Mouse (Mus musculus) heart, embryonic 16.5 days (tissue): ENCODE results near the gene Dync1h1. TPM values are rescaled to one million over a fixed set of nuclear protein-coding genes. Genes with fewer than 3 reads are reported as not detected.

Source experiments
- ATAC-seq: fragments of 200-750 bp; cut with Nextera tagmentation; replicated peaks from 2 replicates; pipeline ENCODE4 v1.8.0; 2017; ENCODE audit warnings: moderate number of reproducible peaks; ENCODE audit not compliant: insufficient read depth, low FRiP score; ENCODE audit errors: extremely low read depth
- H3K27ac ChIP-seq: fragments of 300-500 bp; sonication (generic); 2 replicates; pipeline ENCODE4 v1.5.1; 2014; ENCODE audit warnings: mild to moderate bottlenecking, low read length, control low read depth, moderate library complexity
- H3K27me3 ChIP-seq: fragments of 300-500 bp; sonication (generic); 2 replicates; pipeline ENCODE4 v1.6.1; 2014; ENCODE audit warnings: low read length, mixed read lengths; ENCODE audit not compliant: control insufficient read depth, insufficient read depth
- H3K36me3 ChIP-seq: fragments of 300-500 bp; sonication (generic); 2 replicates; pipeline ENCODE4 v1.6.1; 2014; ENCODE audit not compliant: control insufficient read depth, insufficient read depth
- H3K4me1 ChIP-seq: fragments of 300-500 bp; sonication (generic); 2 replicates; pipeline ENCODE4 v1.6.1; 2014; ENCODE audit warnings: low read length, mixed read lengths; ENCODE audit not compliant: control insufficient read depth, insufficient read depth
- H3K4me2 ChIP-seq: fragments of 300-500 bp; sonication (generic); 2 replicates; pipeline ENCODE4 v1.6.1; 2014; ENCODE audit warnings: low read depth, mild to moderate bottlenecking, control low read depth, low read length
- H3K4me3 ChIP-seq: fragments of 300-500 bp; sonication (generic); 2 replicates; pipeline ENCODE4 v1.5.1; 2014; ENCODE audit warnings: mild to moderate bottlenecking, control low read depth, low read length
- H3K9ac ChIP-seq: fragments of 300-500 bp; sonication (generic); 2 replicates; pipeline ENCODE4 v1.6.1; 2014; ENCODE audit warnings: low read length, control low read depth
- H3K9me3 ChIP-seq: fragments of 300-500 bp; sonication (generic); replicated peaks from 2 replicates; pipeline ENCODE4 v1.6.1; 2016; ENCODE audit warnings: low read length; ENCODE audit not compliant: control insufficient read depth
- WGBS: fragments of 180-500 bp; shearing (Covaris S2); extraction: QIAGEN DNeasy Blood & Tissue Kit; methylation state at CpG from one replicate; pipeline ENCODE4 v1.1.7; 2014; 5-methylcytosine and 5-hydroxymethylcytosine counted together
- polyA plus RNA-seq: library from polyadenylated mRNA; unstranded; fragments of >200 nt; fragmentation: Nextera tagmentation; extraction: Ambion mirVana; gene quantifications from 2 replicates; pipeline ENCODE4 v1.2.1, GENCODE M21; 2015

Dync1h1 gene
- polyA plus RNA-seq, 1 experiment from 2014 or later = 40.6 TPM

GRCm38 (mm10) chr12:110598527-110598926, 2.7 kb upstream of the Dync1h1 start:
- Histone ChIP-seq H3K4me2 (no peak overlapping the region), H3K27me3 (no peaks in the 10 kb centered on the region), H3K4me1 (peaks cover 15% of the 10 kb centered on the region), H3K9me3 (no peaks in the 10 kb centered on the region), H3K27ac (no peak overlapping the region), H3K4me3 (no peak overlapping the region), H3K9ac (no peak overlapping the region), H3K36me3 (no peaks in the 10 kb centered on the region)
- no peak for ATAC-seq
- 7% methylated on average over 7 of the region's 7 CpGs for WGBS

- no peak for ATAC-seq
- H3K27ac ChIP-seq = no peak overlapping the region
- no peaks in the 10 kb centered on the region for H3K27me3 ChIP-seq
- H3K9me3 ChIP-seq = no peaks in the 10 kb centered on the region
- H3K9ac ChIP-seq = no peak overlapping the region
- WGBS = 49% methylated on average over 4 of the region's 4 CpGs
- H3K36me3 ChIP-seq = no peaks in the 10 kb centered on the region
- H3K4me2 ChIP-seq = no peak overlapping the region
- peaks cover 18% of the 10 kb centered on the region for H3K4me1 ChIP-seq
- H3K4me3 ChIP-seq = no peak overlapping the region
Observed at GRCm38 (mm10) chr12:110599791-110600190, 1.5 kb upstream of the Dync1h1 start.

GRCm38 (mm10) chr12:110600225-110600991, 844 bp upstream of the Dync1h1 start:
- peak overlapping the region; percentile 38; the same call in 1 of the 2 replicates for H3K9ac ChIP-seq
- 49% methylated on average over 13 of the region's 13 CpGs for WGBS
- ATAC-seq = no peak

GRCm38 (mm10) chr12:110606161-110606560, 4.9 kb downstream of the Dync1h1 start:
- ATAC-seq = no peak
- WGBS = 82% methylated on average over 3 of the region's 3 CpGs
- no peak overlapping the region for H3K9ac ChIP-seq

More at GRCm38 (mm10) chr12:110600225-110600991, 844 bp upstream of the Dync1h1 start:
- H3K27ac ChIP-seq = no peak overlapping the region
- peaks cover 19% of the 10 kb centered on the region for H3K4me1 ChIP-seq
- H3K4me3 ChIP-seq = peak overlapping the region; percentile 88
- H3K27me3 ChIP-seq = no peaks in the 10 kb centered on the region
- H3K4me2 ChIP-seq = peak overlapping the region; percentile 67
- no peaks in the 10 kb centered on the region for H3K9me3 ChIP-seq
- no peaks in the 10 kb centered on the region for H3K36me3 ChIP-seq

GRCm38 (mm10) chr12:110606676-110607075, 5.4 kb downstream of the Dync1h1 start:
- no peak for ATAC-seq
- Histone ChIP-seq H3K36me3 (peaks cover 3% of the 10 kb centered on the region; the same call in 1 of the 2 replicates), H3K4me1 (peaks cover 16% of the 10 kb centered on the region), H3K4me2 (no peak overlapping the region), H3K9ac (no peak overlapping the region), H3K27me3 (no peaks in the 10 kb centered on the region), H3K4me3 (no peak overlapping the region), H3K27ac (no peak overlapping the region), H3K9me3 (no peaks in the 10 kb centered on the region)
- WGBS = 82% methylated on average over 2 of the region's 2 CpGs

More at GRCm38 (mm10) chr12:110606161-110606560, 4.9 kb downstream of the Dync1h1 start:
- no peak overlapping the region for H3K4me2 ChIP-seq
- H3K27ac ChIP-seq = no peak overlapping the region
- peaks cover 16% of the 10 kb centered on the region for H3K4me1 ChIP-seq
- peaks cover 3% of the 10 kb centered on the region; the same call in 1 of the 2 replicates for H3K36me3 ChIP-seq
- H3K9me3 ChIP-seq = no peaks in the 10 kb centered on the region
- H3K4me3 ChIP-seq = no peak overlapping the region
- no peaks in the 10 kb centered on the region for H3K27me3 ChIP-seq

GRCm38 (mm10) chr12:110608460-110609152, 7.4 kb downstream of the Dync1h1 start:
- Histone ChIP-seq H3K4me1 (peaks cover 5% of the 10 kb centered on the region), H3K4me2 (no peak overlapping the region), H3K27me3 (no peaks in the 10 kb centered on the region), H3K36me3 (peaks cover 3% of the 10 kb centered on the region), H3K9ac (peak overlapping the region; percentile 18; the same call in 1 of the 2 replicates), H3K27ac (peak overlapping the region; percentile 19; the same call in 1 of the 2 replicates), H3K4me3 (no peak overlapping the region), H3K9me3 (no peaks in the 10 kb centered on the region)
- 52% methylated on average over 11 of the region's 11 CpGs for WGBS
- ATAC-seq = peak; percentile 75

GRCm38 (mm10) chr12:110609153-110609497, 7.9 kb downstream of the Dync1h1 start:
- Histone ChIP-seq H3K9ac (peak overlapping the region; percentile 18; the same call in 1 of the 2 replicates), H3K27ac (peak overlapping the region; percentile 19; the same call in 1 of the 2 replicates), H3K9me3 (no peaks in the 10 kb centered on the region), H3K4me2 (no peak overlapping the region), H3K36me3 (peaks cover 8% of the 10 kb centered on the region), H3K4me3 (no peak overlapping the region), H3K27me3 (no peaks in the 10 kb centered on the region), H3K4me1 (peaks cover 2% of the 10 kb centered on the region; the same call in 1 of the 2 replicates)
- WGBS = 66% methylated on average over 9 of the region's 9 CpGs
- no peak for ATAC-seq

GRCm38 (mm10) chr12:110610713-110611112, 9.5 kb downstream of the Dync1h1 start:
- Histone ChIP-seq H3K27ac (no peak overlapping the region), H3K4me2 (no peak overlapping the region), H3K9me3 (no peaks in the 10 kb centered on the region), H3K4me3 (no peak overlapping the region), H3K4me1 (no peaks in the 10 kb centered on the region; the same call in 1 of the 2 replicates), H3K9ac (no peak overlapping the region), H3K27me3 (no peaks in the 10 kb centered on the region), H3K36me3 (peaks cover 22% of the 10 kb centered on the region)
- ATAC-seq = no peak
- 88% methylated on average over 2 of the region's 2 CpGs for whole genome bisulfite sequencing

GRCm38 (mm10) chr12:110630056-110630455, 28.8 kb downstream of the Dync1h1 start:
- Histone ChIP-seq H3K27ac (no peak overlapping the region), H3K4me2 (no peak overlapping the region), H3K9ac (no peak overlapping the region), H3K36me3 (peaks cover 96% of the 10 kb centered on the region), H3K27me3 (no peaks in the 10 kb centered on the region), H3K4me3 (no peak overlapping the region), H3K9me3 (no peaks in the 10 kb centered on the region), H3K4me1 (no peaks in the 10 kb centered on the region)
- WGBS = 94% methylated on average over 11 of the region's 11 CpGs
- ATAC-seq = no peak
